Mouse (Mus musculus) thymus, postnatal 10 days (tissue): ENCODE measurements around the gene Gm10762.

Source experiments
- DNase-seq, 2 experiments: peaks; one replicate each; pipeline ENCODE4 v3.0.0; 2021; ENCODE audit warnings: low spot score in 2 of 2

Gm10762 gene

GRCm38 (mm10) chr2:128967661-128968441, at the start of gene Gm10762:
Gene Gm10762 (minus strand): TSS chr2:128967725.
- peak; percentile 65 to 71 for DNase-seq

GRCm38 (mm10) chr2:129008867-129009266, 41.3 kb upstream of the Gm10762 start:
- peak in 1 of 2 experiments; percentile 19 for DNase-seq

- no peak for DNase-seq
Observed at GRCm38 (mm10) chr2:129006194-129006749, 38.7 kb upstream of the Gm10762 start.

GRCm38 (mm10) chr2:129004872-129005271, 37.3 kb upstream of the Gm10762 start:
- no peak for DNase-seq

GRCm38 (mm10) chr2:128984746-128985145, 17.2 kb upstream of the Gm10762 start:
- no peak for DNase-seq

- no peak for DNase-seq
Observed at GRCm38 (mm10) chr2:128975572-128975971, 8.0 kb upstream of the Gm10762 start.

GRCm38 (mm10) chr2:128972301-128972700, 4.8 kb upstream of the Gm10762 start:
- no peak for DNase-seq

GRCm38 (mm10) chr2:128968475-128969083, 1.1 kb upstream of the Gm10762 start:
- DNase-seq, result no peak

GRCm38 (mm10) chr2:128966641-128967580, 614 bp downstream of the Gm10762 start, which contains the start of gene Zc3h6:
Gene Zc3h6 (plus strand): TSS chr2:128967402.
- DNase-seq, result peak; percentile 97 to 98

GRCm38 (mm10) chr2:128966236-128966635, 1.3 kb downstream of the Gm10762 start:
- no peak for DNase-seq

GRCm38 (mm10) chr2:128965505-128966105, 1.9 kb downstream of the Gm10762 start:
- no peak for DNase-seq

- no peak for DNase-seq
Observed at GRCm38 (mm10) chr2:128954186-128954585, 13.3 kb downstream of the Gm10762 start.

- peak in 1 of 2 experiments; percentile 67 for DNase-seq
Observed at GRCm38 (mm10) chr2:128947962-128948588, 19.4 kb downstream of the Gm10762 start.

- peak; percentile 94 to 99 for DNase-seq
Observed at GRCm38 (mm10) chr2:128943538-128944528, 23.7 kb downstream of the Gm10762 start, which contains the start of gene Zc3h8. Gene Zc3h8 (minus strand): TSS chr2:128944077.

GRCm38 (mm10) chr2:128936256-128936655, 31.3 kb downstream of the Gm10762 start:
- no peak for DNase-seq

- no peak for DNase-seq
Observed at GRCm38 (mm10) chr2:128930704-128931103, 36.8 kb downstream of the Gm10762 start.

GRCm38 (mm10) chr2:128928446-128928845, 39.1 kb downstream of the Gm10762 start:
- DNase-seq, result peak; percentile 14 to 15

GRCm38 (mm10) chr2:128924799-128925198, 42.7 kb downstream of the Gm10762 start:
- DNase-seq, result no peak
